Mouse (Mus musculus) left cerebral cortex, postnatal 25 days (tissue): ENCODE data around the gene Dand5. TPM values are rescaled to one million over a fixed set of nuclear protein-coding genes. Genes with fewer than 3 reads are reported as not detected.
A peak's percentile ranks its signal among the peaks of the same experiment; 100 is the strongest.

Experiments used
- DNase-seq, 2 experiments: peaks; one replicate each; pipeline ENCODE4 v3.0.0; 2022; ENCODE audit warnings: low spot score in 2 of 2, mixed read lengths in 1 of 2
- intact Hi-C: fragments of 180-260 bp; cut with DNase I; formaldehyde crosslinking; loops from one replicate; pipeline ENCODE4 v1.15.1; 2025
- total RNA-seq, 2 experiments: library from RNA; stranded (reverse); gene quantifications; 2 replicates each; pipeline ENCODE4 v1.2.3; 2021

Dand5 gene
- total RNA-seq, 2 experiments from 2014 or later = 8.3 to 9.5 TPM

GRCm38 (mm10) chr8:84809941-84810280, 12.7 kb downstream of the Dand5 start:
- DNase-seq = no peak
- intact Hi-C loops = loop anchor here (5.0 kb wide), 1 partner anchor 173 kb away; no protein-coding TSS in a partner anchor

GRCm38 (mm10) chr8:84809109-84809940, 13.3 kb downstream of the Dand5 start:
- DNase-seq = no peak
- intact Hi-C loops = no loop called here

GRCm38 (mm10) chr8:84806031-84806430, 16.6 kb downstream of the Dand5 start:
- no peak for DNase-seq
- intact Hi-C loops = no loop called here

- intact Hi-C loops = loop anchor here (5.0 kb wide), 1 partner anchor 33 kb away; no protein-coding TSS in a partner anchor
- peak; percentile 61 to 67 for DNase-seq
These were observed 22.4 kb downstream of the Dand5 start, which contains the start of gene Nfix for GRCm38 (mm10) chr8:84799999-84800831. Nfix (minus strand) TSS chr8:84800344.

- peak in 1 of 2 experiments; percentile 52 for DNase-seq
- intact Hi-C loops = no loop called here
These were observed 23.3 kb downstream of the Dand5 start for GRCm38 (mm10) chr8:84799136-84799931.

DNA sequence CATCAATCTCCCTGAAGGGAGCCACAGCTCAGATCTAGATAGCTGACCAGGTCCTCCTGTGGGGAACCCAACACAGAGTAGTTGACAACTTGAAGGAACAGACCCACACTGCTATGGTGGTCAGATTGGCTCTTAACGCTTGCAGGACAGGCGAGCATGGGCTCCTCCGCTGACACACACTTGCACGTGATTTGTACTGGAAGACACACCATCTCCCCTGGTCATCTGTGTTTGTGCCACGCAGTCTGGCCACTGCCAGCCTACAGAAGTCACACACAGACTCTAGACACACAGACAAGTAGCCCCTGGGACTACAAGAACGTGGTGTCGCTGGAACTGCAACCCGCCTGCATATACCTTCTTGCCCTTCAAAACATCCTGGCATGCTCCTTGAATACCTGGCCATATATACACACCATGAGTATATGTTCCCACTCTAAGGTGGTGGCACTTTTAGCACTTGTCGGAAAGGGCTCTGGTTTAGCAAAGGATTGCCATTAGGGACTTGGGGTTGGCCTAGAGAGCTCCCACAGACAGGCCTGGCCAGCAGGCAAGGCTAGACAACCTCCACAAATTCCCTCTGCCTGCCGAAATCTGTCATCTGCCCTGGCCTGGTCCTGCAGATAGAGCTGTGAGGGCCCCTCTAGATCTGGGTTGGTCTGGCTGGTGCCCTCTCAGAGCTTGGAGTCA, 24.0 kb downstream of the Dand5 start:
- no peak for DNase-seq
- intact Hi-C loops = no loop called here

DNA sequence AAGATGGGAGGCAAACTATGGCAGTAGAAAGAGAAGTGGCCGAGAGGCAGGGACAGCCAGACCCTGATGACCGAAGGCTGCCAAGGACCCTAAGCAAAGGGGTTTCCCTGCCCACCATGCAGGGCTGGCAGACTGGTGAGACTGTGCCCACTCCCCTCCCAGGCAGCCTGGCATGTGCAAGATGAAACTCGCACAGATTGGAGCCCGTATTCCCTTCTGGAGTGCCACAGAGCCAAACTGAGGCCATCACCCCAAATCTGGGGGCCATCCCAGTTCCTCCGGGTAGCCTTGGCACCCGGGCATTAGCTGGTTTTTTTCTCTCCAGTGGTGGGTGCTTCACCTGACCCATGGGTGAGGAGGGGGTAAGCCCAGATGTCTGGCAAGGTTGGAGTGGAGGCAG, 24.7 kb downstream of the Dand5 start:
- DNase-seq = no peak
- intact Hi-C loops = no loop called here

GRCm38 (mm10) chr8:84797256-84797797, 25.3 kb downstream of the Dand5 start:
- DNase-seq = peak in 1 of 2 experiments; percentile 11
- intact Hi-C loops = no loop called here

DNA sequence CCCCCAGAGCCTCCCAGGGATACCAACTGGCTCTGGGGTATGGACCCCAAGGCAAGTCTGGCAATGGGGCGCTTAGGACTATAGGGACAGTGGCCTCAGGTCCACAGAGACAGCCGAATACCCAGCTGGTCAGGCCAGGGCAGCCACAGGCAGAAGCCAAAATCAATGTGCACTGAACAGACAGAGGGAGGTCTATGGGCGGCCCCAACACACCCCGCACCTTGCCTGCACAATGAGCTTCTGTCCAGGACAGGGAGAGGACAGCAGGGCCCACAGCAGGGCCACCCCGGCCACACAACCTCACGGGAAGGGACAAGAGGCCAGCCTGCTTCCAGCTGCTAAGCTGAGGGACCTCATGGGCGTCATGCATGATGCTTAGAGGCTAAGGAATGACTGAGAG, 28.1 kb downstream of the Dand5 start:
- DNase-seq = peak; percentile 43 to 61
- intact Hi-C loops = loop anchor here (2.0 kb wide), 1 partner anchor 20 kb away; no protein-coding TSS in a partner anchor

GRCm38 (mm10) chr8:84793791-84794485, 28.7 kb downstream of the Dand5 start:
- peak; percentile 55 to 91 for DNase-seq
- intact Hi-C loops = loop anchor here (2.0 kb wide), 1 partner anchor 19 kb away; no protein-coding TSS in a partner anchor

- intact Hi-C loops = no loop called here
These were observed 29.5 kb downstream of the Dand5 start for GRCm38 (mm10) chr8:84793134-84793533.

GRCm38 (mm10) chr8:84792429-84792947, 30.1 kb downstream of the Dand5 start:
- DNase-seq = no peak
- intact Hi-C loops = no loop called here

More at GRCm38 (mm10) chr8:84793134-84793533, 29.5 kb downstream of the Dand5 start:
- peak; percentile 42 to 79 for DNase-seq

DNA sequence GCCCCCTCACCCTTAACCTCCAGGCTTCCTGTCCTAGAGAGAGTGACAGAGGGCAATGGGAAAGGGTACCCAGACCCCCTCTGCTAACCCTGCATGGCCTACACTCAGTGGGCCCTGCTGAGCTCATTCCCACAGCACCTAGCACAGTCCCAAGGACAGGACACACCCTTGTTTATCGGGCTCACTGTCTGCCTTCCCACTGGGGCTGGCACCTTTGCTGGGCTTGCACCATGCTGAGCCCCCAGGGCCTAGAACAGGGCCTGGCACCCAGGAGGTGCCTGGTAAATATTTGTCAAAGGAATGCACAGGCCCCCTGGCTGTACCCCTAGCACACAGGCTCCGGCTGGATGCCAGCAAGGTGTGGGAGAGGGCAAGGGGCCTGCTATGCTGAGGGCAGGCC, 32.1 kb downstream of the Dand5 start:
- intact Hi-C loops = no loop called here
- DNase-seq = no peak

DNA sequence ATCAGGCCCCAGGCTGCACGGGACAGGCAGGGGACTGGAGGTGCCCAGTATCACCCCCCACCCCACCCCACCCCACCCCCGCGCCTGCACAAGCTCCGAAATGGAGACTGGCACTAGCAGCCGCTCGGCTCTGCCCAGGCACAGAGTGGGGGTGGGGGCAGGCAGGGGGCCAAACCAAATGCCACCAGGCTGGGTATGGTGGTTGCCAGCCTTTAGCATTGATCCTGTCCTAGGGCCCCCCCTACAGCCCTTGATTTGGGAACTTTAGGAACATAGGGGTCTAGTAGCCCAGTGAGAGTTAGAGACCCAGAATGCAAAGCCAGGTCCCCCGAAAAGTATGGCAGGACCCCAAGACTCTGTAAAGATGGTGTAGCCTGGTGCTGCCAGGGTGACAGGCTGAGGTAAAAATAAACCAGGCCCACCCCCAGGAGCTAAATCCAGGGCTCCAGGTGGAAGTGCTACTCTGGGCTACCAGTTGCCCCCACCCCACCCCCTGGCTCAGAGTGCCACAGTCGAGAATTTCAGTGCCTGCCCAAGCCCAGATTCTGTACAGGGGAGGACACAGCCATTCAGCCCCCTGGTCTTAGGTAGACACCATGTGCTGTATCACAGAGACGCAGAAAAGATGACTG, 32.7 kb downstream of the Dand5 start:
- intact Hi-C loops = no loop called here
- peak in 1 of 2 experiments; percentile 53 for DNase-seq

DNA sequence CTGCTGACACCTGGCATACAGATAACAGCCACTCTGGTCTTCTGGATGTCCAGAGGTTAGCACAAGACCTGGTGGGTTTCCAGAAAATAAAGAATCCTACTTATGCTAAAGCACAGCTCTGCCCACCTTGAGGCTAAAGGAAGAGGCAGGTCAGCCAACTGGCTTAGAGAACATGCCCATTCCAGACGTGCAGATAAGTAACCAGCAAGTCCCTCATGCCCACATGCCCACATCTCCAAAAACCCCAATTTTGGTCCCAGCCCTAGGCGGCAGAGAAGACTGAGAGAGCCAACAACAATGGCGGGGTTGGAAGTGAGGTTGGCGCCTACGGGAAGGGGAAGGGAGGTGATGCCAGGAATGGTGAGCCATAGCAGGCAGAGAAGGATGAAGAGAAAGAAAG, 33.3 kb downstream of the Dand5 start:
- intact Hi-C loops = no loop called here
- DNase-seq = peak in 1 of 2 experiments; percentile 50

DNA sequence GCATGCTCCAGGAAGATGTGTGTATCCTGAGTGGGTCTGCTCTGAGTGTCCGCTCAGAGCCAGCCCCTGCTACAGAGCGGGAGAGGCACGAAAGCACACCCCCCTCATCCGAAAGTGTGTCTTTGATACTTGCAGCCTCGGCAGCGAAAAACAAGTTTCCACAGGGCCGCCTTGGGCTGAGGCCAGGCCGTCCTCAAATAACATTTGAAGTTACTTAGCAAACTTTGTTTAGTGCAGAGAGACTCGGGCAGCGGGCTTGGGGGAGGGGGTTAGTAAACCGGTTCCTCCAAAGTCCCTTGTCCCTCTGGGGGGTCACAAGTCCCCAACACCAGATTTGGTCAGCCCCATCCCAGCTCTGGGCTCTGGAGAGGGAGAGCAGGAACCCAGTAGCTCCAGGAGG, 33.7 kb downstream of the Dand5 start:
- intact Hi-C loops = no loop called here

DNA sequence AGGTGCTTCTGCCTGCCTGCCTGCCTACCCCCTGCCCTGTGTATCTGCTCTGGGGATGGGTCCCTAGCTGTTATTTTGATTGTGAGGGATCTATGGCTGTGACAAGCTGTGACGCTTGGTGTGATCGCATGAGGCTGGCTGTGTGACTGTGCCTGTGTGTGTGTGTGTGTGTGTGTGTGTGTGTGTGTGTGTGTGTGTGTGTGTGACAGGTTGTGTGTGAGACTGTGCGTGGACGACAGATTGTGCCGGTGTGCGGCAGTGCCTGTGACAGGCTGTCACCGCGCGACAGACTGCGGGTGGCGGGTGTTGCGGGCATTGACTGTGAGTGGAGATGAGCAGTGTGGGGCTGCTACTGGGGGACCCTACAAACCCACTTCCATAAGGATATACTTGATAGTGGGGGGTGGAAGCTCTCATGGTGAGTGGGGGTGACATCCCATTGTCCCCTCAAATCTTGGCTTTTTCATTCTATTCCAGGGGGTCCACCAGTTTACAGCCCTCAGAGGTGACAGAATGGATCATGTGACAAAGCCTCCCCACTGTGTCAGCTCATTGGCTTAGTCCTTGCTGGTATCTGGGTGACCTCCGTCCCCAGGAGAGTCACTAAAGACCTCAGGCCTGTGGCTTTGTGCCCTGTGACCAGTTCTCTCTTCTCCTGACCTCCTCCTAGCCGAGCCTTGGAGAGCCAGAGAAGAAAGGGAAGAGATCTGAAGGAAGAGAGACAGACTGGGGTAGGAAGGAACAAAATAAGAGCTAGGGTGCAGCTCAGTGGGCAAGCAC, 34.9 kb downstream of the Dand5 start:
- intact Hi-C loops = no loop called here
- peak in 1 of 2 experiments; percentile 73 for DNase-seq

More for the DNA sequence above, 33.7 kb downstream of the Dand5 start:
- peak in 1 of 2 experiments; percentile 75 for DNase-seq
